Mouse (Mus musculus): ENCODE measurements around the gene Pacrg. TPM values are rescaled to one million over a fixed set of nuclear protein-coding genes. Genes with fewer than 3 reads are reported as not detected.

The Pacrg gene
- total and polyA plus RNA-seq, 2 experiments from 2014 or later = 6.2 to 20.7 TPM

DNA sequence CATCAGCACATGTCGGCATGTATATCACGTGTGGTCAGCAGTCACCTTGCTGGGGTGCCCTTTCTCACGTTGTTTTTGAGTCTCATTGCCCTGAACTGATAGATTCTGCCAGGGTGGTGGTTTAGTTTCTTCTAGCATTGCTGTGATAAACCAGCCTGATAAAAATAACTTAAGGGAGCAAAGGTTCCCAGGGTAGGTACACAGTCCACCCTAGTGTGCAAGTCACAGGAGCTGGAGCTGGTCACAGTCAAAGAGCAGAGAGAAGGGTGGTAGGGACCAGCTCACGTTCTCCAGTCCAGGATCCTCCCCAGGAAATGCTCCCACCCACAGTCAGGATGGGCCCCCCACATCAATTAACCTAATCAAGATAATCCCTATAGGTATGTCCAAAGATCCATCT, 211.9 kb downstream of the Pacrg start:
- ATAC-seq (no peak), DNase-seq (no peak)
- Histone ChIP-seq H3K4me3 (ENCODE audit: low read depth, low read length) (no peak overlapping the region), H3K36me3 (ENCODE audit: insufficient read depth) (no peaks in the 10 kb centered on the region), H3K4me2 (ENCODE audit: low read depth) (no peak overlapping the region), H3K9me3 (ENCODE audit: low read length) (no peaks in the 10 kb centered on the region), H3K4me1 (ENCODE audit: insufficient read depth) (peaks cover 3% of the 10 kb centered on the region; the same call in 1 of the 2 replicates), H3K27ac (ENCODE audit: low read depth, low read length) (no peak overlapping the region), H3K27me3 (ENCODE audit: insufficient read depth, low read length) (no peaks in the 10 kb centered on the region), H3K9ac (no peak overlapping the region)
- 90% methylated on average over 4 of the region's 4 CpGs for WGBS
- TF ChIP-seq CTCF (IDR thresholded peaks at IDR 0.05; ENCODE audit: low read depth) = no peak

DNA sequence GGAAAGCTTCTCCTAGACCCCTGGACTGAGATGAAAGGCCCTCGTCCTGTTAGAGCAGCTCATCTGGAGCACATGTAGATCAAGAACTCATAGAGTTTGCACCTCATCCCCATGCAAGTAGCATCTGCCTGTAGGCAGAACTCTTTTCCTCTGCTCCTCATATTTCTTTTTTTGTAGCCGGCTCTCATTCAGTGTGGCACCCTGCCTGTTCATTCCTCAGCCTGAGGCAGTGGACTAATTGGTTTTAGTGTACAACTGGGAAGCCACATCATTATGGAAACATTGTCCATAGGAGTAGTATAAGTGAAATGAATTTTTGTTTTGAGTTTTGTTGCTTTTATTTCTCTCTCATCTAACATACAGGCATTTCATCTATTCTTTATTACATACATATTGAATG, 212.6 kb downstream of the Pacrg start:
- no peak overlapping the region for H3K27ac ChIP-seq (ENCODE audit: low read depth, low read length)
- DNase-seq = no peak
- H3K9ac ChIP-seq = no peak overlapping the region
- TF ChIP-seq CTCF (IDR thresholded peaks at IDR 0.05; ENCODE audit: low read depth) = no peak
- no peak for ATAC-seq
- no peak overlapping the region for H3K4me3 ChIP-seq (ENCODE audit: low read depth, low read length)
- no peaks in the 10 kb centered on the region for H3K27me3 ChIP-seq (ENCODE audit: insufficient read depth, low read length)
- H3K36me3 ChIP-seq (ENCODE audit: insufficient read depth) = no peaks in the 10 kb centered on the region
- WGBS = 49% methylated on average over 2 of the region's 2 CpGs
- H3K4me1 ChIP-seq (ENCODE audit: insufficient read depth) = peaks cover 3% of the 10 kb centered on the region; the same call in 1 of the 2 replicates
- no peaks in the 10 kb centered on the region for H3K9me3 ChIP-seq (ENCODE audit: low read length)
- H3K4me2 ChIP-seq (ENCODE audit: low read depth) = no peak overlapping the region

DNA sequence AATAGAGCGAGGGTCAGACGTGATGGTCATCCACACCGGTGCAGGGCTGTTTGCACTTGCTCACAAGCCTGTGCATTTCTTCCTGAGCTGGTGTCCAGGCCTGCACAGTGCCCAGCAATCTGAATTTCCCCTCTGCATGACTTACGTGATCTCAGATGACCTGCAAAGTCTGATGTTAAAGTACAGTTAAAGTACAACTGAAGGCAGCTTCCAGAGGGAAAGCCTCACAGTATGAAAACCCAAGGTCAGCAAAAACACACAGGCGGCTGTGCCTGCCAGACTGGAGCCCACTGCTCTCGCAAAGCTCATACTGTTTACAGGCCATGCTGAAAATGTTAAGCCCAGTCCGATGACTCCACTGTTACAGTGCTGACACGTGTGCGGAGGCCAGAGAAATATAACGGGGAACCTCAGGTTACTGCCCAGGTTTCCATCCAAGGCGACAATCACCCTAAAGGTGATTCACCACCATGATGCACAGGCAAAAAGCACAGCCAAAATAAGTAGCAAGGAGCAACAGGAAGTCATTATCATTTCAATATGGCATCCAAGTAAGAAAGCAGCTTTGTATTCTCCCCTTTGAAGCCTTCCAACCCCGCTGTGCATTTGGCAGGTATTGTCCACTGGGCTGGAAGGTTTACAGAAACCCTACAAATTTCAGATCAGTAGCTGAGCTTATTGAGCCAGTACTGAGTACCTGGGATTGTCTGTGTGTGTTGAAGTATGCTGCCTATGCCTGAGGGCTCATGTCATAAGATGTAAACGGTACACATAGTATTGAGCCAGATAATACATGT, 213.6 kb downstream of the Pacrg start:
- H3K4me2 ChIP-seq (ENCODE audit: low read depth) = no peak overlapping the region
- ATAC-seq (no peak), DNase-seq (no peak)
- peaks cover 3% of the 10 kb centered on the region; the same call in 1 of the 2 replicates for H3K4me1 ChIP-seq (ENCODE audit: insufficient read depth)
- WGBS = 53% methylated on average over 13 of the region's 13 CpGs
- no peak overlapping the region for H3K9ac ChIP-seq
- H3K4me3 ChIP-seq (ENCODE audit: low read depth, low read length) = no peak overlapping the region
- no peaks in the 10 kb centered on the region for H3K9me3 ChIP-seq (ENCODE audit: low read length)
- no peak overlapping the region for H3K27ac ChIP-seq (ENCODE audit: low read depth, low read length)
- no peak for TF ChIP-seq CTCF (IDR thresholded peaks at IDR 0.05; ENCODE audit: low read depth)
- no peaks in the 10 kb centered on the region for H3K27me3 ChIP-seq (ENCODE audit: insufficient read depth, low read length)
- no peaks in the 10 kb centered on the region for H3K36me3 ChIP-seq (ENCODE audit: insufficient read depth)

DNA sequence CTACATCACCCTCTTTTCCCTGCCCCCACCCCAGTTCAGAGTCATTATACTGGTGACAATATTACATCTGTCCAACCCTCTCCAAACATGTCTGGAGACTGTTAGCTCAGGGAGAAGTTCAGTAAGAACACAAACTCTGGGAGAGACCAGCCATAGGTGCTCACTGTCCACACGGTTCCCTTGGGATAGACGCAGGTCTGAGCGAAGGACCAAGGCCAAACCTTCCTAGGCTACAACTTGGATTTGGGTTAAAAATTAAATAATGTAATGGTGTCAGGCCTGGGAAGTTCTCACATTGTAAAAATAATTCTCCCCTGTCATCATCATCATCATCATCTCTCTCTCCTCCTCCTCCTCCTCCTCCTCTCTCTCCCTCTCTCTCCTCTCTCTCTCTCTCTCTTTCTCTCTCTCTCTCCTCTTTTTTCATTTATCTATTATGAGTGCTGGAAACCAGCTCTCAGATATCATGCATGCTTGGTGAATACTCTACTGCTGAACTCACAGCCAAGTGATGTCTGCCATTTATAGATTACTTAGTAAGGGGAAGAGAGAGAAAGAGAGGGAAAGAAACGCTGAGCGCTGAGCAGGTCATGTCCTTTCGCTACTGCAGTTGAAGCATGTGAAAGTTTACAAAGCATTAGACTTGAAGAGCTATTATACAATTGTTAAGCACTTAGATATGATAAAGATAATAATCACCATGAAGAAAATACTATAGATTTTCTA, 215.2 kb downstream of the Pacrg start:
- ATAC-seq (no peak), DNase-seq (no peak)
- Histone ChIP-seq H3K4me3 (ENCODE audit: low read depth, low read length) (no peak overlapping the region), H3K27me3 (ENCODE audit: insufficient read depth, low read length) (no peaks in the 10 kb centered on the region), H3K4me1 (ENCODE audit: insufficient read depth) (0 out of 2 replicates have a peak, but pooled peaks cover 8% of the 10 kb centered on the region), H3K9me3 (ENCODE audit: low read length) (no peaks in the 10 kb centered on the region), H3K36me3 (ENCODE audit: insufficient read depth) (no peaks in the 10 kb centered on the region), H3K27ac (ENCODE audit: low read depth, low read length) (no peak overlapping the region), H3K4me2 (ENCODE audit: low read depth) (no peak overlapping the region), H3K9ac (no peak overlapping the region)
- no peak for TF ChIP-seq CTCF (IDR thresholded peaks at IDR 0.05; ENCODE audit: low read depth)
- WGBS = 92% methylated on average over 6 of the region's 6 CpGs

DNA sequence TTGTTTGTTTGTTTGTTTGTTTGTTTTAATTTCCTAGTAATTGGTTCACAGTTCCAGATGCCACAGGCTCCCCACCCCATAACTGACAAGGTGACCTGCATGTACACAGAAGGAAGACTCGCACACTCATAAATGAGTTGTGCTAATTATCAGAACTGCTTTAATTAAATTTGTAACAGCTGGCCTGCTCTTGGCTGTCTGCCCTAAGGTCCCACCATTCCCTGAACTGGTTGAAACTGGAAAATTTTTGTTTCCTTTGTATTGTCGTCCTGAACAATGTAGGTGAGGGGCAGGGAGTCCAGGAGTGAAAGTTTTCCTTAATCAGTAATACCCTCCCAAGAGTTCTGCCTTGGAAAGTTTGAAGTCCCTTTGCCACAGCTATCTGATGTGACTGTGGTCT, 219.5 kb downstream of the Pacrg start:
- DNase-seq (no peak), ATAC-seq (no peak)
- H3K4me3 ChIP-seq (ENCODE audit: low read depth, low read length) = no peak overlapping the region
- H3K27ac ChIP-seq (ENCODE audit: low read depth, low read length) = no peak overlapping the region
- 23% methylated on average over 2 of the region's 2 CpGs for WGBS
- H3K27me3 ChIP-seq (ENCODE audit: insufficient read depth, low read length) = no peaks in the 10 kb centered on the region
- no peaks in the 10 kb centered on the region for H3K36me3 ChIP-seq (ENCODE audit: insufficient read depth)
- H3K9ac ChIP-seq = no peak overlapping the region
- 0 out of 2 replicates have a peak, but pooled peaks cover 8% of the 10 kb centered on the region for H3K4me1 ChIP-seq (ENCODE audit: insufficient read depth)
- H3K4me2 ChIP-seq (ENCODE audit: low read depth) = no peak overlapping the region
- TF ChIP-seq CTCF (IDR thresholded peaks at IDR 0.05; ENCODE audit: low read depth) = no peak
- no peaks in the 10 kb centered on the region for H3K9me3 ChIP-seq (ENCODE audit: low read length)

DNA sequence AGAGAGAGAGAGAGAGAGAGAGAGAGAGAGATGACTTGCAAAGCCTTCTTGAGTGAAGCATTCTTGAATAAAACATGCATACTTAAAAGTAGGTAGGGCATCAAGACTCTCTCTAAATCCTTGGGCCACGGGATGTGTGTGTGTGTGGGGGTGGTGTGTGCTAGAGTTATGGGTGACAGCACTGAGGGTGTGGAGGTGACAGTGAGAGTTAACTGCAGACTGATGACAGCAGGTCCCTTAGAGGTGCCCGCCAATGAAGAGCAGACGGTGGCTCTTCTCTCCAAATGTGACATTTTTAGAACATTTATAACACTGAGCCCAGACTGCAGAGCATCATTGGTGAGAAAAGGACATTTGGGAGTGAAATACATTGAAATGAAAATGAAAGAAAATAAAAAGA, 220.2 kb downstream of the Pacrg start:
- peak; percentile 46 for DNase-seq
- H3K27me3 ChIP-seq (ENCODE audit: insufficient read depth, low read length) = no peaks in the 10 kb centered on the region
- H3K4me1 ChIP-seq (ENCODE audit: insufficient read depth) = 0 out of 2 replicates have a peak, but pooled peaks cover 8% of the 10 kb centered on the region
- no peak overlapping the region for H3K4me2 ChIP-seq (ENCODE audit: low read depth)
- TF ChIP-seq CTCF (IDR thresholded peaks at IDR 0.05; ENCODE audit: low read depth) = no peak
- H3K27ac ChIP-seq (ENCODE audit: low read depth, low read length) = no peak overlapping the region
- WGBS = 60% methylated on average over 3 of the region's 3 CpGs
- H3K9me3 ChIP-seq (ENCODE audit: low read length) = no peaks in the 10 kb centered on the region
- ATAC-seq = peak; percentile 63
- no peaks in the 10 kb centered on the region for H3K36me3 ChIP-seq (ENCODE audit: insufficient read depth)
- no peak overlapping the region for H3K4me3 ChIP-seq (ENCODE audit: low read depth, low read length)
- H3K9ac ChIP-seq = no peak overlapping the region

DNA sequence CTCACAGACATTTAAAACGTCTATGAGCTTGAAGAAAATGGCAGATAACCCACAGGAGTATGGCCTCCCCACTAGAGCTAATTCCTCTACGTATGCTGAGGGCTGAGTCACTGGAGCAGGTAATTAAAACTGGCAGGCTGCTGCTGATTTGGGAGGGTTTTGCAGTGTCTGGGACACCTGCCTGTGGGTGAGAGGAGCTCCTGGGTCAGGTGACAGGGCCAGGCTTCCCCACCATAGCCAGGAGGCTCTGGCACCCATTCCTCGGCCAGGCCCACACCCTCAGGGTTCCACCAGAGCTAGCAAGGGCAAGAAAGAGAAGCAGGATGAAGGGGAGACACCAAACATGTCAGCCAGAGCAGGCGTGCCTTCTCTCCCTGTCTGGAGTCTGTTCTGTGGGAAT, 222.5 kb downstream of the Pacrg start:
- no peak for TF ChIP-seq CTCF (IDR thresholded peaks at IDR 0.05; ENCODE audit: low read depth)
- no peak overlapping the region for H3K27ac ChIP-seq (ENCODE audit: low read depth, low read length)
- ATAC-seq = no peak
- 50% methylated on average over 4 of the region's 4 CpGs for WGBS
- H3K4me2 ChIP-seq (ENCODE audit: low read depth) = no peak overlapping the region
- no peaks in the 10 kb centered on the region for H3K9me3 ChIP-seq (ENCODE audit: low read length)
- H3K9ac ChIP-seq = no peak overlapping the region
- H3K4me3 ChIP-seq (ENCODE audit: low read depth, low read length) = no peak overlapping the region
- H3K36me3 ChIP-seq (ENCODE audit: insufficient read depth) = no peaks in the 10 kb centered on the region
- no peak for DNase-seq
- no peaks in the 10 kb centered on the region for H3K27me3 ChIP-seq (ENCODE audit: insufficient read depth, low read length)
- 0 out of 2 replicates have a peak, but pooled peaks cover 8% of the 10 kb centered on the region for H3K4me1 ChIP-seq (ENCODE audit: insufficient read depth)

All from forebrain, postnatal 0 days (tissue).